Mouse (Mus musculus) stomach, embryonic 15.5 days (tissue): ENCODE measurements around the gene Uqcc1. TPM values are rescaled to one million over a fixed set of nuclear protein-coding genes. Genes with fewer than 3 reads are reported as not detected.
A peak's percentile ranks its signal among the peaks of the same experiment; 100 is the strongest.

Experiments used
- ATAC-seq: fragments of 200-750 bp; cut with Nextera tagmentation; 2 replicates; pipeline ENCODE4 v1.8.0; 2017; ENCODE audit warnings: low read depth, moderate number of reproducible peaks, moderate TSS enrichment; ENCODE audit not compliant: insufficient read depth, low FRiP score
- H3K27ac ChIP-seq: fragments of 300-500 bp; sonication (generic); 2 replicates; pipeline ENCODE4 v1.5.1; 2015; ENCODE audit warnings: mild to moderate bottlenecking, inconsistent platforms
- H3K27me3 ChIP-seq: fragments of 300-500 bp; sonication (generic); replicated peaks from 2 replicates; pipeline ENCODE4 v1.6.1; 2015; ENCODE audit warnings: inconsistent platforms
- H3K36me3 ChIP-seq: fragments of 300-500 bp; sonication (generic); 2 replicates; pipeline ENCODE4 v1.6.1; 2015; ENCODE audit warnings: inconsistent platforms
- H3K4me1 ChIP-seq: fragments of 300-500 bp; sonication (generic); 2 replicates; pipeline ENCODE4 v1.6.1; 2015; ENCODE audit warnings: inconsistent platforms
- H3K4me2 ChIP-seq: fragments of 300-500 bp; sonication (generic); 2 replicates; pipeline ENCODE4 v1.6.1; 2015; ENCODE audit warnings: mild to moderate bottlenecking, inconsistent platforms
- H3K4me3 ChIP-seq: fragments of 300-500 bp; sonication (generic); replicated peaks from 2 replicates; pipeline ENCODE4 v1.5.1; 2015; ENCODE audit warnings: inconsistent platforms
- H3K9ac ChIP-seq: fragments of 300-500 bp; sonication (generic); 2 replicates; pipeline ENCODE4 v1.6.1; 2015; ENCODE audit warnings: inconsistent platforms
- H3K9me3 ChIP-seq: fragments of 300-500 bp; sonication (generic); 2 replicates; pipeline ENCODE4 v1.6.1; 2016; ENCODE audit warnings: inconsistent platforms
- WGBS: fragments of 180-500 bp; shearing (Covaris S2); methylation state at CpG from one replicate; pipeline ENCODE4 v1.1.7; 2015; 5-methylcytosine and 5-hydroxymethylcytosine counted together
- polyA plus RNA-seq: library from polyadenylated mRNA; unstranded; fragments of >200 nt; fragmentation: Nextera tagmentation; extraction: Ambion mirVana; gene quantifications from 2 replicates; pipeline ENCODE4 v1.2.1, GENCODE M21; 2015

The Uqcc1 gene
- polyA plus RNA-seq, 1 experiment from 2014 or later, result 64.5 TPM

DNA sequence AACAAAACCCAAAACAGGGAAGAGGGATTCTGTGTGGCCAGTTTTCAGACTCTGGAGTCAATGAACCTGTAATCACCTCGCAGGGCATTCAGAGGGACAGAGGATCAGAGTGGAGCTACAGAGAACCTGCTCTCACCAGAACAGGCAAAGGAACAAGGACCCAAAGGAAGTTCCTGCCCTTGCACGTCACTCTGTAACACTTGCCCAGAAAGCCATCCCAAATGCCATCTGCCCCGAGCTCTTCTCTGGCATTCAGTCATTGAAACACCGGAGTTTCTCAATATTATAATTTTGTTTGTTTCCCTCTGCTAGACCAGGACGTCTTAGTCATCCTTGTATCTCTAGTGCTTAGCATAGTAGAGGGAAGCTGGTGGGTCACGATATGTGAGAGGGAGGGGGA is 56.5 kb downstream of the Uqcc1 start:
- no peak for ATAC-seq
- no peaks in the 10 kb centered on the region for H3K9me3 ChIP-seq
- peaks cover 2% of the 10 kb centered on the region; the same call in 1 of the 2 replicates for H3K36me3 ChIP-seq
- H3K27ac ChIP-seq, result peak overlapping the region; percentile 58
- no peak overlapping the region for H3K9ac ChIP-seq
- H3K27me3 ChIP-seq, result no peaks in the 10 kb centered on the region
- 66% methylated on average over 6 of the region's 6 CpGs for whole genome bisulfite sequencing
- peaks cover 10% of the 10 kb centered on the region for H3K4me1 ChIP-seq
- no peak overlapping the region for H3K4me2 ChIP-seq
- no peak overlapping the region for H3K4me3 ChIP-seq

DNA sequence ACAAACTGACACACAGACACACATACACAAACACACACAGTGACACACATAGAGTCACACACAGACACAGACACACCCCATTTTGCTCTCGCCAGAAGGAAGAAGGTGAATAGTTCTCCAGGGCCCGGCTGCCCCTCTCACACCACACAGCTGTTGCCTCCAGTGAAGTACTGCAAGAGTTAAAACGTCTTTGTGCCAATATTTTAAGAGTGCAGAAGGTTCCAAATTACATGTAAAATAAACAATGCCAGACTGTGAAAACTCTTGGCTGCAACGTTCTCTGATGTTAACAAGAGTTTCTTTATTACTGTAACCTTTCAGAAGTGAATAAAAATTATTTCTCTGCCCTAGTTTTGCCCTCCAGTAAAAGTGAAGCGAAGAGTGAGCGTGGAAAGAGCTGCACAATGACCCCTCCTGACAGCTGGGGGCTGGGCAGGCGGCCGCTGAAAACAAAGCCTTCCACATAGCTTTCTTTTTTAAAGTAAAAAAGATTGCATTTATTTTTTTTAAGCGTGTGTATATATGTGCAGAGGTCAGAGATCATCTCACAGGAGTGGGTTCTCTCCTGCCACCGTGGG is 57.1 kb downstream of the Uqcc1 start:
- Histone ChIP-seq H3K27me3 (no peaks in the 10 kb centered on the region), H3K9me3 (no peaks in the 10 kb centered on the region), H3K9ac (no peak overlapping the region), H3K36me3 (peaks cover 6% of the 10 kb centered on the region; the same call in 1 of the 2 replicates), H3K27ac (peak overlapping the region; percentile 58), H3K4me1 (peaks cover 10% of the 10 kb centered on the region), H3K4me3 (no peak overlapping the region), H3K4me2 (no peak overlapping the region)
- ATAC-seq, result no peak
- 28% methylated on average over 10 of the region's 10 CpGs for WGBS

DNA sequence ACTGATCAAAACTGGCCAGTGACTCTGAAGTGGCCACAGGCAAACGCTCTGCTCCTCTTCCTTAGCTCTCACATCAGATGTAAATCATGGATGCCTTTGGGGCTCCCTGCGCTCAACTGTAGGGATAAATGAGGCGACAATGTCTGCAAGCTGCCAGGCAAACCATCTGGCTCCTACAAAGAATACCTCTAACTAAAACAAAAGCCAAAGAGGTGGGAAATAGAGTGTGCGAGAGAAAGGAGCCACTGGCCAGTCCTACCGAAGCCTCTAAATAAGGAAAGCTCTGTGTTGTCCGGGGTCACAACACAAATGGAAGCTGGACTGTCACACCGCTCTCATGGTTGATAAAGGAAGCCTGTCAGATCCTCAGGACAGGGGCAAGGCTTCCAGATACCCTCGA is 57.6 kb downstream of the Uqcc1 start:
- ATAC-seq, result no peak
- H3K4me2 ChIP-seq, result no peak overlapping the region
- no peak overlapping the region for H3K9ac ChIP-seq
- H3K36me3 ChIP-seq, result peaks cover 6% of the 10 kb centered on the region; the same call in 1 of the 2 replicates
- no peak overlapping the region for H3K4me3 ChIP-seq
- peaks cover 10% of the 10 kb centered on the region for H3K4me1 ChIP-seq
- WGBS, result 56% methylated on average over 8 of the region's 8 CpGs
- no peaks in the 10 kb centered on the region for H3K9me3 ChIP-seq
- H3K27me3 ChIP-seq, result no peaks in the 10 kb centered on the region
- H3K27ac ChIP-seq, result no peak overlapping the region

DNA sequence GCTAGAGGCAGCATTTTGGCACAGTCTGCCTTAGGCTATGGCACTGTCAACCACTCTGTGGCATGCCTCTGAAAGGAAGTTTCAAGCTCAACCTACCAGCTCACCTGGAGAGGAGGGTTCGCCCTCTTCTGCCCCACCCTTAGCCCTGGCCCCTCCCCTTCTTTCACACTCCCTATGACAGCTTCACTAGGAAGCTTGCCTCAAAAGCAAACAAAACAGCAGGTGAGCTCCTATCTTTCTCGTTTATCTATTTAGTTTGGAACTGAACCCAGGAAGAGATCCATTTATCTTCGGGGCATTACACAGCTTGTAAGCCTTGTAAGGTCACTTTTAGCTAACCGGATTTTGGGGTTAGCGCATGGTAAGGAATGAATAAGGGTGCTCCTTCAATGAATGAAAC is 60.3 kb downstream of the Uqcc1 start:
- 50% methylated on average over 5 of the region's 5 CpGs for WGBS
- Histone ChIP-seq H3K4me3 (no peak overlapping the region), H3K9me3 (no peaks in the 10 kb centered on the region), H3K27ac (no peak overlapping the region), H3K9ac (no peak overlapping the region), H3K4me2 (0 out of 2 replicates have a peak overlapping the region, but pooled peaks have one; percentile 2), H3K27me3 (no peaks in the 10 kb centered on the region), H3K36me3 (peaks cover 6% of the 10 kb centered on the region; the same call in 1 of the 2 replicates), H3K4me1 (peaks cover 10% of the 10 kb centered on the region)
- ATAC-seq, result peak; percentile 89

DNA sequence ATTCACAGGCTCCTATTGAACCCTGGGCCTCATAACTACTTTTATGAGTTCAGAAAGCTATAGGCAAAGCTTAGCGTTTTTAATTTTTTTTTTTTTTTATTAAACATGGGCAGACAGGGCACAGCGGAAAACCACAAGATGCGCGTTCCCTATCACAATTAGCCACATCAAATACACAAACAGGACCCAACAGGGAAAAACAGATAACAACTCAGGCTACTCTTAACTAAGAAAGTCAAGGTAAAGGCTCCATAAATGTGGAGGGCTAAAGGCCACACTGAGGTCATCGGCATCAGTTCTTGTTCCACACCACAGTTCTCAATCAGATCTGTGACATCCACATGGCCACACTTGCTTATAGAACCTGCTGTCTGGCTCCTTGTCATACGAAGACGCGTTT is 61.8 kb downstream of the Uqcc1 start:
- Histone ChIP-seq H3K4me2 (no peak overlapping the region), H3K36me3 (peaks cover 6% of the 10 kb centered on the region; the same call in 1 of the 2 replicates), H3K27me3 (no peaks in the 10 kb centered on the region), H3K27ac (no peak overlapping the region), H3K4me3 (no peak overlapping the region), H3K9me3 (no peaks in the 10 kb centered on the region), H3K4me1 (peaks cover 6% of the 10 kb centered on the region), H3K9ac (no peak overlapping the region)
- ATAC-seq, result no peak
- 94% methylated on average over 8 of the region's 8 CpGs for WGBS

DNA sequence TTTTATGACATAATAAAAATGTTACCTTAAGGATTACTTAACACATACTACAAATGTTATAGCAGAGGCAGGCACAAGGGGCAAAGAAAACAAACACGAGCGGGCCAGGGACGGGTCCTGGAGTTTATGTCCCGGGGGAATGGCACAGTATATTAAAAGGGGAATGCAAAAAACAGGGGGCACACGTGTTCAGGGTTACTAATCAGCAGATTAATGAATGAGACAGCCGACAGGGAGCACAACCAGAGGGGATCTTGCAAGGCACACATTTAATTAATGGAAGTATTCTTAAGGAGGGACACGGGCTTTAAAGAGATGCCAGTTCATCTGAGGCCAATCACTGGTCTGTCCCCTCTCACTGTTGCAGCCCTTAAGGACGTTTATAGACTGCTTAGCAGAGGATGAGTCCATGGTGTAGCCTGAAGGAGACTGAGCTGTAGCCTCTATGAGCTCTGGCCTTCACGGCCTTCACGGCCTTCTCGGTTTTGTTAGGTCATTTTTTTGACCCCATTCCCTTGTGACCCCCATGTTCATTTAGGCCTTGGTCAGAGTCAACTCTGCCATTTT is 66.7 kb downstream of the Uqcc1 start:
- Histone ChIP-seq H3K4me1 (no peaks in the 10 kb centered on the region), H3K27ac (no peak overlapping the region), H3K27me3 (no peaks in the 10 kb centered on the region), H3K9ac (no peak overlapping the region), H3K36me3 (peaks cover 2% of the 10 kb centered on the region; the same call in 1 of the 2 replicates), H3K4me3 (no peak overlapping the region), H3K9me3 (no peaks in the 10 kb centered on the region), H3K4me2 (no peak overlapping the region)
- ATAC-seq, result no peak
- WGBS, result 52% methylated on average over 11 of the region's 11 CpGs

DNA sequence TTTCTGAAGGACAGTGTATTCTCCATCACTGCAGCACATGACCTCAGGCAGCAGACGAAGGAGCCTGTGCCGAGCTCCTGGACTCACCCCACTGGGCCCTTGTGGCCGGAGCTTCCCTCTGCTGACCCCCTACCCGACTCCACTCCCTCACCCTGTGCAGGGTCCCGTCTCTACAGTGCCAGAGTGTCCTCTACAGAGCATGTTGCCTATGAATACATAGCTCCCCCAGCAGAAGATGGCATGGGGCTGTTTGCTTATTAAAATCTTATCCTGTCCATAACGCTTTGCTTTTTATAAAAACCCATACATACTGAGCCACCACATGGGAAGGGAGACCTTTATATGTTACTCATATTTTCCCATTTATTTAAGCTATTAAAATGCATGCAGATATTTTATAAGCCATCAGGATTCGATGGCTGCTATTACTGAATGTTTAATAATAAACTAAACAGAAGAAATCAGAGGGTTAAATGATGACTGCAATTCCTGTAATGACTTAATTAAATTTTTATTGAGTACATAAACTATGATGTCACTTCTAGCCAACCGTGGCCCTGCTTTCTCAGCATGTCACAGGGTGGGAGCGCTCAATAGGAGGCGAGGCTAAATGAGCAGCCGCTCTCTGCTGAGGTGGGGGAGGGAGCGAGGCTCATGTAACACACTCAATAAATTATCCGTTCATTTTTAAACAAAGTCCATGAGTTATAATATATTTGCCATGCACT is 67.4 kb downstream of the Uqcc1 start:
- Histone ChIP-seq H3K36me3 (no peaks in the 10 kb centered on the region), H3K4me1 (no peaks in the 10 kb centered on the region), H3K4me3 (no peak overlapping the region), H3K27me3 (no peaks in the 10 kb centered on the region), H3K4me2 (no peak overlapping the region), H3K9ac (no peak overlapping the region), H3K27ac (no peak overlapping the region), H3K9me3 (no peaks in the 10 kb centered on the region)
- no peak for ATAC-seq
- 56% methylated on average over 13 of the region's 13 CpGs for WGBS

DNA sequence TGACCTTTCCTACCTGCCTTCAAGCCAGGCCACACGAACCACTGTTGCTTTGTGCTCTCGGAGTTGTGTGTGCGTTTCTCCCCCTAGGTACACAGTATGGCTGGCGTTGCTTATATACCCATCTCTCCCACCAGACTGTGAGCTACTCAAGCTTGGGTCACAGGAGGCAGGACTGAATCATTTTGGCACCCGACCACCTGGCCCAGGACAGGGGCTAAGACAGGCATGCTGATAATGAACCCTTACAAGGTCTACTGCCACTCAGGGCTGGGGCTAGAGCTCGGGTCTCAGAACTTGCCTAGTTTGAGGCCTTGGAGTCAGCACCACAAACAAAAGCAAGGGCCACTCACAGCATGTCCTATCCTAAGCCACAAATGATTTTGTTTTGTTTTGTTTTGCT is 68.5 kb downstream of the Uqcc1 start:
- no peak overlapping the region for H3K4me2 ChIP-seq
- H3K4me1 ChIP-seq, result no peaks in the 10 kb centered on the region
- H3K9me3 ChIP-seq, result no peaks in the 10 kb centered on the region
- H3K9ac ChIP-seq, result no peak overlapping the region
- 85% methylated on average over 6 of the region's 6 CpGs for WGBS
- no peaks in the 10 kb centered on the region for H3K27me3 ChIP-seq
- no peaks in the 10 kb centered on the region for H3K36me3 ChIP-seq
- H3K4me3 ChIP-seq, result no peak overlapping the region
- no peak for ATAC-seq
- H3K27ac ChIP-seq, result no peak overlapping the region

DNA sequence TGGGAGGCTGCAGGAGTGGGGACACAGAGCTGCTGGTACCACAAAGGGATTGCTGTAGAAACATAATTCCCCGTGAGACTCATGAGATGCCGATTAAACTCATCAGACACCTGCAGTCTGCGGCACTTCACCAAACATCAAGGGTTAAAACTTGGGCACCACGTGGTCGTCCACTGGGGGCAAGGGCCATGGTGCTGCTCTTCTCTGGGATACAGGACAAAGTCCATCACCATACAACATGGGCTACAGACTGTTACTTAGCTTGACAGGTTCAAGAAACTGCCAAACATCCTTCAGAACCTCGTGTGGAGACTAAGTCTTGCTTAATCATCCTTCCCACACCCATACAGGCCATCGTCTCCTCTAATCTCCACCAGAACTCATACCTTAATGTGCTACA is 70.0 kb downstream of the Uqcc1 start:
- Histone ChIP-seq H3K27ac (no peak overlapping the region), H3K4me1 (no peaks in the 10 kb centered on the region), H3K9ac (no peak overlapping the region), H3K4me3 (no peak overlapping the region), H3K4me2 (no peak overlapping the region), H3K36me3 (0 out of 2 replicates have a peak, but pooled peaks cover 5% of the 10 kb centered on the region), H3K9me3 (no peaks in the 10 kb centered on the region), H3K27me3 (no peaks in the 10 kb centered on the region)
- no peak for ATAC-seq
- 77% methylated on average over 7 of the region's 7 CpGs for WGBS

DNA sequence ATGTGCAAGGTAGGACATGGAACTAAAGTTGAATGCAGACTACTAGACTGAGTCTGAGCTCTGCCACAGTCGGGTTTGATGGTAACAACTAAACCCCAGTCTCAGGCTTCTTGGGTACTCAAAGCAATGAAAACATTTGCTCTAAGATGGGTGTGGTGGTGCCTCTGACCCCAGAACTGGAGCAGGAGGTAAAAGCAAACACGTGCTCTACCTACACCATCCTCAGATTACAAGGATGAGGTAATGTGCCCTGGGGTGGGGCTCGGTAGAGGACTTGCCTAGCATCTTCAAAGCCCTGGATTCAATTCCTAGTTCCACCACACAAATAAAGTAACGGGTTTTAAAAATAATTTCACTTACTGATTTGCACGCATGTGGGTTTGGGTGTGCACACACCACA is 77.6 kb downstream of the Uqcc1 start:
- no peaks in the 10 kb centered on the region for H3K27me3 ChIP-seq
- H3K36me3 ChIP-seq, result peaks cover 23% of the 10 kb centered on the region; the same call in 1 of the 2 replicates
- no peaks in the 10 kb centered on the region for H3K4me1 ChIP-seq
- no peak overlapping the region for H3K9ac ChIP-seq
- WGBS, result 76% methylated on average over 5 of the region's 5 CpGs
- H3K27ac ChIP-seq, result no peak overlapping the region
- peak; percentile 65; the same call in 1 of the 2 replicates for ATAC-seq
- H3K4me3 ChIP-seq, result no peak overlapping the region
- no peak overlapping the region for H3K4me2 ChIP-seq
- no peaks in the 10 kb centered on the region for H3K9me3 ChIP-seq

DNA sequence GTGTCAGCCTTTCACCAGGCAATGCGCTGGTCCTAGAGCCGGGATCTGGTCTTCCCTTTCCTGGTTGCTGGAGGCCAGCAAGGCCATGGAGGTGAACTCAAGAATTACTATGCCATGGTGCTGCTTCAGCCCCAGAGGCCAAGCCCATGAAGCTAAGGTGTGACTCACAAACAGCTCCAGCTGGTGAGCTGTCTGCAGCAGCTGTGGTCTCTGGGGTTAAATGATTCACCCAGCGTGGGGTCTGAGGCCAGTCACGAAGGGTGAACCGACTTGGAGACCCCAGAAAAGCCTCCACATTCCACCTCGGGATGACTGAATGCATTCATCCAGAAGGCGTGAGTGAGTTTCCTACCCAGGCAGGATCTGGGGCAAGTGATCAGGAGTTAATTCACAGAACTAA is 80.0 kb downstream of the Uqcc1 start:
- H3K36me3 ChIP-seq, result peaks cover 32% of the 10 kb centered on the region
- WGBS, result 81% methylated on average over 7 of the region's 7 CpGs
- no peaks in the 10 kb centered on the region for H3K4me1 ChIP-seq
- no peaks in the 10 kb centered on the region for H3K27me3 ChIP-seq
- no peak overlapping the region for H3K9ac ChIP-seq
- no peak overlapping the region for H3K4me3 ChIP-seq
- H3K27ac ChIP-seq, result no peak overlapping the region
- H3K9me3 ChIP-seq, result no peaks in the 10 kb centered on the region
- H3K4me2 ChIP-seq, result no peak overlapping the region
- no peak for ATAC-seq

DNA sequence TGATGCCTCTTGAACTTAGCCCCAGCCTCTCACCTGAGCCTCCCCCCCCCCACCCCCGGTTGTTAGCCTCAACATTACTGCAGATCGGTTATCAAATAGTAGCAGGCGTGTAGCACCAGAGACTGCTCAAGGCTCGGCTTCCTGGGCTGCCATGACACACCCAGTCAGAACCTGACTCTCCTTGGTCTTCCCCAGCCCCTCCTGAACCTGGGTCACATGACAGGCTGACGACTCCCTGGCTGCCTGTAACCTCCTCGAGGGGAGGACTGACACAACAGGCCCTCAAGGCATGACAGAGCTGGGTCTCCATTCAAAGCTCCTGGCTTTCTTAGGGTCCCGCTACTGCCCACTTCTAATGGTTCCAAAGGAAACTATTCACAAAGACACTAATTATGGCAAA is 80.6 kb downstream of the Uqcc1 start:
- 57% methylated on average over 7 of the region's 7 CpGs for WGBS
- Histone ChIP-seq H3K9ac (no peak overlapping the region), H3K9me3 (no peaks in the 10 kb centered on the region), H3K36me3 (peaks cover 33% of the 10 kb centered on the region), H3K27ac (no peak overlapping the region), H3K27me3 (no peaks in the 10 kb centered on the region), H3K4me1 (no peaks in the 10 kb centered on the region), H3K4me2 (no peak overlapping the region), H3K4me3 (no peak overlapping the region)
- ATAC-seq, result no peak
